Mouse (Mus musculus): ENCODE data around the gene Il25.

DNA sequence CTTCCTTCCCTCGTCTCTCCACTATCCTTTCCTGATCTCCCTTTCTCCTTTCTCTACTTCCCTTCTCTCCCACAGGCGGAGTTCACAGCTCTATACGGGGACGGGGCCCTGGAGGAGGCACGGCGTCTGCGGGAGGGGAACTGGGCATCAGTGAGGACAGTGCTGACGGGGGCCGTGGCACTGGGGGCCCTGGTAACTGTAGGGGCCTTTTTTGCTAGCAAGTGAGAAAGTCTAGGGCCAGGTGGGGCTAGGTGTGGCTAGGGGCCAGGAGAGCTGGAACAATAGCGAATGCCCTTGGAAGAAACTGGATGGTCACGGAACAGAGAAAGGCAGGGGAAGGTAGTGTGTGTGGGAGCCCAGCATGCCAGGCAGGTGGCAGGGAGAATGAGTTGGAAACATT, 47.2 kb upstream of the Il25 start:
- TF ChIP-seq EP300 (IDR thresholded peaks at IDR 0.05; ENCODE audit: low read depth) = no peak
- TF ChIP-seq CTCF (IDR thresholded peaks at IDR 0.05; ENCODE audit: low read depth) = no peak

Measured in liver, postnatal 0 days (tissue).